Mouse (Mus musculus) testis, adult 2 months (tissue): ENCODE measurements around the gene G3bp2. TPM values are rescaled to one million over a fixed set of nuclear protein-coding genes. Genes with fewer than 3 reads are reported as not detected.

ENCODE experiments used
- H3K27ac ChIP-seq: fragments of 200-500 bp; 2 replicates; pipeline ENCODE4 v1.5.1; 2012; ENCODE audit warnings: low read depth, low read length; ENCODE audit not compliant: control insufficient read depth, insufficient read depth
- H3K27me3 ChIP-seq: fragments of 200-500 bp; 2 replicates; pipeline ENCODE4 v1.6.1; 2012; ENCODE audit warnings: mild to moderate bottlenecking, low read length, moderate library complexity; ENCODE audit not compliant: control insufficient read depth, insufficient read depth
- H3K36me3 ChIP-seq: fragments of 200-500 bp; 2 replicates; pipeline ENCODE4 v1.6.1; 2012; ENCODE audit warnings: mild to moderate bottlenecking, low read length; ENCODE audit not compliant: control insufficient read depth, insufficient read depth
- H3K4me1 ChIP-seq: fragments of 200-500 bp; 2 replicates; pipeline ENCODE4 v1.6.1; 2012; ENCODE audit warnings: low read length; ENCODE audit not compliant: control insufficient read depth, insufficient read depth
- H3K4me3 ChIP-seq: fragments of 200-500 bp; 2 replicates; pipeline ENCODE4 v1.5.1; 2012; ENCODE audit warnings: low read depth, mild to moderate bottlenecking, low read length, moderate library complexity, mixed read lengths; ENCODE audit not compliant: control insufficient read depth
- CTCF ChIP-seq: fragments of 200-500 bp; IDR thresholded peaks from 2 replicates; pipeline ENCODE4 v1.5.1; 2012; ENCODE audit warnings: low read depth, mild to moderate bottlenecking, inconsistent platforms, low read length, moderate library complexity; ENCODE audit not compliant: control insufficient read depth, insufficient read depth, insufficient replicate concordance
- POLR2A ChIP-seq: fragments of 200-500 bp; IDR thresholded peaks from 2 replicates; pipeline ENCODE4 v1.6.1; 2012; ENCODE audit warnings: low read depth, mild to moderate bottlenecking, inconsistent platforms, low read length, moderate library complexity; ENCODE audit not compliant: control insufficient read depth
- polyA plus RNA-seq: library from polyadenylated mRNA; depleted of rRNA; stranded (reverse); fragments of >200 nt; gene quantifications from 2 replicates; pipeline ENCODE4 v1.2.3, GENCODE M21; 2012

G3bp2 gene
- polyA plus RNA-seq, 1 experiment, result 20.9 TPM

GRCm38 (mm10) chr5:92085821-92086550 is 2.5 kb upstream of the G3bp2 start:
- no peak for TF ChIP-seq POLR2A
- TF ChIP-seq CTCF, result no peak
- Histone ChIP-seq H3K4me3 (no peak overlapping the region), H3K27me3 (no peaks in the 10 kb centered on the region), H3K36me3 (no peaks in the 10 kb centered on the region), H3K27ac (no peak overlapping the region), H3K4me1 (no peaks in the 10 kb centered on the region; the same call in 1 of the 2 replicates)

DNA sequence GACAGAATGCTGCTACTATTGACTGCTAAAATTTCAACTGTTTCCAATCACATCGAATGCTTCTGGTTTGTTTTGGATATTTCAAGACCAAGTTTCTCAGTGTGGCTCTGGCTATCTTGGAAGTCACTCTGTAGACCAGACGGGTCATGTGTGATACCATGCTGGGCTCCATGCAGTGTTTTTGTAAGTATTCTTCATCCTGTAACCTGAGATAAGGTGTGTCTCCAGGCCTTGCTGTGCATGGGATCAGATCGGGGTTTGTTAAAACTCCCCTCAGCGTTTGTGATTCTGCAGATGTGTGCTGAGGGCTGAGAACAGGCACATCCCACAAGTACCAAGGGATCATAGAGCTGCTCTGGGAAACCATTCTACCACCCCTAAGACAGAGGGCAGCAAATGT is 1.7 kb upstream of the G3bp2 start:
- TF ChIP-seq CTCF (no peak), POLR2A (no peak)
- H3K4me1 ChIP-seq, result no peaks in the 10 kb centered on the region; the same call in 1 of the 2 replicates
- no peak overlapping the region; the same call in 1 of the 2 replicates for H3K4me3 ChIP-seq
- no peaks in the 10 kb centered on the region for H3K36me3 ChIP-seq
- H3K27ac ChIP-seq, result no peak overlapping the region
- no peaks in the 10 kb centered on the region for H3K27me3 ChIP-seq

- Histone ChIP-seq H3K4me1 (no peaks in the 10 kb centered on the region; the same call in 1 of the 2 replicates), H3K4me3 (peak overlapping the region; percentile 100), H3K36me3 (no peaks in the 10 kb centered on the region), H3K27me3 (no peaks in the 10 kb centered on the region), H3K27ac (peak overlapping the region; percentile 97)
- no peak for TF ChIP-seq POLR2A
- no peak for TF ChIP-seq CTCF
These were observed 608 bp downstream of the G3bp2 start for GRCm38 (mm10) chr5:92082821-92083401.

DNA sequence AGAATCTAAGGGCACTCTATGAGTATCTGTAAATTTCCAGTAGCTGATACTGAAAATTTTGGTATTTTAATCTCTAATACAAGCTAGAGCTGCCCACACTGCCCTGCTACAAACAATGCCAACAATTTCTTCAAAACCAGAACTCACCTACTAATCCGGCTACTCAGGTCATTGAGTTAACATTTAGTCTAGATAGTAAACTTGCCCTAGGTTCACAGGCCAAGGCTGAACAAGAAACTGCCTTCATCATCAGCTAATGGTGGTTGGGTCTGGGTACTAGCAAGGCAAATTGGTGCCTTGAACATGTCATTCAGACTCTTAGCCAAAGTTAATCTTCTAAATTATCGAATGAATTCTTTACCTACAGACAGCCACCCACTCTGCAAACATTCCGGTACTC is 2.2 kb downstream of the G3bp2 start:
- Histone ChIP-seq H3K36me3 (no peaks in the 10 kb centered on the region), H3K4me1 (no peaks in the 10 kb centered on the region; the same call in 1 of the 2 replicates), H3K4me3 (peak overlapping the region; percentile 62), H3K27ac (no peak overlapping the region), H3K27me3 (no peaks in the 10 kb centered on the region)
- TF ChIP-seq POLR2A (no peak), CTCF (no peak)

DNA sequence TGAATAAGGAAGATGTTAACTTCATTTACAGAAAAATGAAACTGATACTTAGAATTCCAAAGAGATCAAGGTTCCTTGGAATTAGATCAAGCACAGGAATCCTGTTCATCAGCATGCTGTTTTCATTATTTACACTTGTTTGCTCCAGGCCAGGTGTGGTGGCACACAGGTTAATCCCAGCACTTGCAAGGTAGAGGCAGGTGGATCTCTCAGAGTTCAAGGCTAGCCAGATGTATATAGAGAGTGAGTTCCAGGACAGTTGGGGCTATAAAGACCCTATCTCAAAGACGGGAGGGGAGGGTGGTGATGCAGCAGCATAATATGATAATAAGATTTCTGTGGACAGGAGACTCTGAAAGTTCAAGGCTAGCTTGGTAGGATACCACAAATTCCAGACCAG is 3.1 kb downstream of the G3bp2 start:
- no peaks in the 10 kb centered on the region for H3K27me3 ChIP-seq
- no peak overlapping the region for H3K4me3 ChIP-seq
- H3K36me3 ChIP-seq, result no peaks in the 10 kb centered on the region
- no peak overlapping the region for H3K27ac ChIP-seq
- no peaks in the 10 kb centered on the region; the same call in 1 of the 2 replicates for H3K4me1 ChIP-seq
- TF ChIP-seq POLR2A (no peak), CTCF (no peak)

- Histone ChIP-seq H3K27me3 (no peaks in the 10 kb centered on the region), H3K27ac (no peak overlapping the region), H3K4me1 (no peaks in the 10 kb centered on the region; the same call in 1 of the 2 replicates), H3K36me3 (no peaks in the 10 kb centered on the region), H3K4me3 (no peak overlapping the region)
- TF ChIP-seq CTCF (no peak), POLR2A (no peak)
These were observed 4.2 kb downstream of the G3bp2 start for GRCm38 (mm10) chr5:92079304-92079703.

DNA sequence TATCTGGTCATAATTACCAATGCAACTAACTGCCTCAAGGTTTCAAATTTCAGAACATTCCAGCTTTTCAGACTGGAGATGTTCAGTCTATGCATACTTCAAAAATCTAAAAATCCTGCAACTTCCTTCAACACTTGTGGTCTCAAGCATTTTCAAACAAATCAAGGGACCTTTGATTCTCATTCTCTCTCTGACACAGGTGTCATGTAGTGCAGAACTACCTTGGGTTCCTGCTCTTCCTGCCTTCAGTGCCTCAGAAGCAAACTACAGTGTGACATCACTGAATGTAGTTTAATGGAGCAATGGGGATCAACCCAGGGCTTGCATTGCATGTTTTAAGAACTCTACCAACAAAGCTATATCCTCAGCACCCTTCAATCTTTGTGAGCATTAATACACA is 4.8 kb downstream of the G3bp2 start:
- no peak overlapping the region for H3K4me3 ChIP-seq
- no peak overlapping the region for H3K27ac ChIP-seq
- H3K27me3 ChIP-seq, result no peaks in the 10 kb centered on the region
- TF ChIP-seq POLR2A (no peak), CTCF (no peak)
- H3K36me3 ChIP-seq, result no peaks in the 10 kb centered on the region
- H3K4me1 ChIP-seq, result no peaks in the 10 kb centered on the region; the same call in 1 of the 2 replicates
